Mouse (Mus musculus): ENCODE measurements around the gene Slc37a2. TPM values are rescaled to one million over a fixed set of nuclear protein-coding genes. Genes with fewer than 3 reads are reported as not detected.

The Slc37a2 gene
- total and polyA plus RNA-seq, 3 experiments, result 1.1 to 1.4 TPM; not detected in 1

GRCm38 (mm10) chr9:37214327-37215060, 41.0 kb downstream of the Slc37a2 start:
- H3K9ac ChIP-seq (ENCODE audit: control insufficient read depth, low read depth, low read length, poor library complexity, severe bottlenecking), result no peak overlapping the region
- TF ChIP-seq MAZ (IDR thresholded peaks at IDR 0.05; ENCODE audit: low read depth, low read length) (no peak), POLR2AphosphoS2 (IDR thresholded peaks at IDR 0.05; ENCODE audit: low read length) (no peak), MYB (IDR thresholded peaks at IDR 0.05; ENCODE audit: low read depth, low read length) (no peak), BHLHE40 (IDR thresholded peaks at IDR 0.05; ENCODE audit: borderline replicate concordance, low read depth, low read length) (no peak), TCF12 (IDR thresholded peaks at IDR 0.05; ENCODE audit: low read depth, low read length) (no peak), MAX (IDR thresholded peaks at IDR 0.05; ENCODE audit: low read length) (no peak), TBP (IDR thresholded peaks at IDR 0.05; ENCODE audit: low read depth, low read length) (no peak), NRF1 (IDR thresholded peaks at IDR 0.05; ENCODE audit: insufficient read depth, low read depth, low read length, poor library complexity, severe bottlenecking) (no peak), ZNF384 (IDR thresholded peaks at IDR 0.05; ENCODE audit: low read depth, low read length) (no peak), USF1 (IDR thresholded peaks at IDR 0.05; ENCODE audit: low read depth, low read length) (no peak), ZC3H11A (IDR thresholded peaks at IDR 0.05; ENCODE audit: low read depth, low read length) (no peak), RCOR1 (IDR thresholded peaks at IDR 0.05; ENCODE audit: low read depth, low read length) (no peak), ETS1 (IDR thresholded peaks at IDR 0.05; ENCODE audit: low read depth, low read length) (no peak), GATA1 (IDR thresholded peaks at IDR 0.05; ENCODE audit: low read depth, low read length) (no peak)
- no peaks in the 10 kb centered on the region for H3K36me3 ChIP-seq (ENCODE audit: control insufficient read depth in 1 of 2, insufficient read depth in 2 of 2, low read length in 2 of 2)
- no peaks in the 10 kb centered on the region for H3K9me3 ChIP-seq (replicated peaks; ENCODE audit: insufficient read depth, low read length)
- H3K27ac ChIP-seq (ENCODE audit: control insufficient read depth, low read depth, low read length), result no peak overlapping the region
- H3K4me1 ChIP-seq (ENCODE audit: control insufficient read depth in 1 of 2, insufficient read depth in 2 of 2, low read length in 2 of 2), result no peaks in the 10 kb centered on the region
- no peak overlapping the region for H3K4me3 ChIP-seq (ENCODE audit: control insufficient read depth in 1 of 2, insufficient read depth in 1 of 2, low read depth in 2 of 2, low read length in 2 of 2)
- no peak for DNase-seq (ENCODE audit: low read depth, low spot score)
- no peaks in the 10 kb centered on the region for H3K27me3 ChIP-seq (ENCODE audit: control insufficient read depth in 1 of 2, insufficient read depth in 2 of 2, low read length in 2 of 2)
- no peaks in the 10 kb centered on the region for H3K79me2 ChIP-seq (ENCODE audit: control insufficient read depth, insufficient read depth, low read length, poor library complexity)

- H3K27ac ChIP-seq (ENCODE audit: control insufficient read depth, low read depth, low read length), result no peak overlapping the region
- no peaks in the 10 kb centered on the region for H3K27me3 ChIP-seq (ENCODE audit: control insufficient read depth in 1 of 2, insufficient read depth in 2 of 2, low read length in 2 of 2)
- H3K9ac ChIP-seq (ENCODE audit: control insufficient read depth, low read depth, low read length, poor library complexity, severe bottlenecking), result no peak overlapping the region
- no peak overlapping the region for H3K4me3 ChIP-seq (ENCODE audit: control insufficient read depth in 1 of 2, insufficient read depth in 1 of 2, low read depth in 2 of 2, low read length in 2 of 2)
- H3K79me2 ChIP-seq (ENCODE audit: control insufficient read depth, insufficient read depth, low read length, poor library complexity), result no peaks in the 10 kb centered on the region; the same call in 1 of the 2 replicates
- H3K9me3 ChIP-seq (replicated peaks; ENCODE audit: insufficient read depth, low read length), result no peaks in the 10 kb centered on the region
- no peak for TF ChIP-seq HCFC1 (IDR thresholded peaks at IDR 0.05; ENCODE audit: low read depth, low read length)
- no peak for TF ChIP-seq MEF2A (IDR thresholded peaks at IDR 0.05; ENCODE audit: extremely low read depth, insufficient replicate concordance, low read depth, low read length, poor library complexity, severe bottlenecking)
- no peak for TF ChIP-seq MAX (IDR thresholded peaks at IDR 0.05; ENCODE audit: low read length)
- TF ChIP-seq ZNF384 (IDR thresholded peaks at IDR 0.05; ENCODE audit: low read depth, low read length), result no peak
- TF ChIP-seq CTCF (IDR thresholded peaks at IDR 0.05 in 2 of 3, conservative IDR thresholded peaks at IDR 0.05 in 1 of 3; ENCODE audit: control insufficient read depth in 1 of 3, insufficient read depth in 1 of 3, low read depth in 2 of 3, low read length in 3 of 3, poor library complexity in 1 of 3, severe bottlenecking in 1 of 3), result no peak
- TF ChIP-seq TAL1 (IDR thresholded peaks at IDR 0.05; ENCODE audit: low read length), result no peak
- no peak for TF ChIP-seq TCF12 (IDR thresholded peaks at IDR 0.05; ENCODE audit: low read depth, low read length)
- no peak for TF ChIP-seq ETS1 (IDR thresholded peaks at IDR 0.05; ENCODE audit: low read depth, low read length)
- no peak for TF ChIP-seq POLR2AphosphoS5 (IDR thresholded peaks at IDR 0.05; ENCODE audit: borderline replicate concordance, low read depth, low read length)
- no peak for TF ChIP-seq NELFE (IDR thresholded peaks at IDR 0.05; ENCODE audit: low read depth, low read length)
- TF ChIP-seq SMC3 (IDR thresholded peaks at IDR 0.05; ENCODE audit: low read depth, low read length), result no peak
- no peak for TF ChIP-seq CHD1 (IDR thresholded peaks at IDR 0.05; ENCODE audit: low read depth, low read length)
- no peak for TF ChIP-seq JUND (IDR thresholded peaks at IDR 0.05; ENCODE audit: low read depth, low read length)
- DNase-seq (ENCODE audit: low read depth, low spot score), result no peak
- peaks cover 0 to 7% of the 10 kb centered on the region in 2 experiments; a peak in 1 of 4 replicates for H3K4me1 ChIP-seq (ENCODE audit: control insufficient read depth in 1 of 2, insufficient read depth in 2 of 2, low read length in 2 of 2)
- peaks cover 0 to 6% of the 10 kb centered on the region in 2 experiments; a peak in 1 of 4 replicates for H3K36me3 ChIP-seq (ENCODE audit: control insufficient read depth in 1 of 2, insufficient read depth in 2 of 2, low read length in 2 of 2)
These were observed 42.3 kb downstream of the Slc37a2 start for GRCm38 (mm10) chr9:37213060-37213738.
